Mouse (Mus musculus): ENCODE measurements at regions not wholly inside any gene's neighbourhood (a gene's known extent, or its start where the extent isn't known, plus 50 kb on each side); places are given as distances from the start of the nearest gene placed in this dataset.

DNA sequence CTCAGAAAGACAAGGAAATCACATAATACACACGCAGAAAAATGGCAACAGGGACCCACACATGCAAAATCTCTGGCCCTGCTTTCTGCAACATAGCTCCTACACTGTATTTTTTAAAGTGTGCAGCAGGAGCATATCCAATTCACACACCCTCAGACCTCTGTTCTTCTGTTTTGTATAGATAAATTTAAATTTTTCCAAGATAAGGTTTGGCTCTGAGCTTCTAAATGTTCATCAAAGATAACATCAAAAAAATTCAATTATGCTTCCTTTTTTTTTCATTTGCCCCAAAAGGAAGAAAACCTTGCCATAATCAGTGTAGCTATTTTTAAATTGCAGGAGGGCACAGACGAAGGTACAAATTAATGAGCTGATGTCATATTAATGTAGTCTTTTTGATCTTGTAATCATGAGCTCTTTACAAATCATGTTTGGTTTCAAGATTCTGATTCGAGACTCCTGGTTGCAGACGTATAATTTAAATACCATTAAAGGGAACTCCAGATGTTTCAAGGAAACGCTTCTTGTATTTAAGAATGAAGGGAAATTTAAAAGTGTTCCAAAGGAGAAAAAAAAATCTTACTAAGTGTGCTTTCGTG lies 1172.8 kb downstream of the Cdh8 start:
- ATAC-seq (no peak), DNase-seq (ENCODE audit: low read depth, low spot score) (no peak)
- CTCF ChIA-PET = no interaction called here
- no peaks in the 10 kb centered on the region for H3K27me3 ChIP-seq
- POLR2A ChIA-PET = no interaction called here
- in situ Hi-C loops (cut with MboI; ENCODE audit: low pct_unique_long_range_greater_than_20kb) = no loop called here
- no peak for TF ChIP-seq CTCF (IDR thresholded peaks at IDR 0.05)

DNA sequence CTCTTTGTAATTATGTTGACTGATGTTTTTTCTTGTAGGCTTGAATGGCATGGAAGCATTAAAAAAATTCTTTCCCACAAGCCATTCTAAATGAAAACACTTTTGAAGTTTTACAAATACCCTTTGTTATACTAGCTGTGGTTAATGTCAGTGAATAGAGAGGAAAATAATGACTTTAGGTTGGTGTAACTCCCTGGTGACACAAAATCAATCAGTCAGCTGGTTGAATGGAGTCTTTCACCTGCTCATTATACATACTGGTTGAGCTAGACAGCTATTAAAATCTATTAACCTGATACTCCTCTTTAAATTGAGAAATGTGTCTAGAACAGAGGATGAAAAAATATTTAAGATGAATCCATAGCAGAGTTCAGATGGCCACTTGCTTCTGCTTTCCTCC lies 1202.3 kb downstream of the Cdh8 start:
- in situ Hi-C loops (cut with MboI; ENCODE audit: low pct_unique_long_range_greater_than_20kb) = no loop called here
- CTCF ChIA-PET = no interaction called here
- H3K27me3 ChIP-seq = no peaks in the 10 kb centered on the region
- ATAC-seq = no peak
- POLR2A ChIA-PET = no interaction called here
- no peak for TF ChIP-seq CTCF (IDR thresholded peaks at IDR 0.05)
- no peak for DNase-seq (ENCODE audit: low read depth, low spot score)

Measured in Patski (cell line).